In genomic region chr8:8661103-8661758, GRCm38 (mm10) we compare ENCODE assay signal across 8 mouse cellular contexts. TPM values are rescaled to one million over a fixed set of nuclear protein-coding genes. Genes with fewer than 3 reads are reported as not detected.
A peak's percentile ranks its signal among the peaks of the same experiment; 100 is the strongest.
DNase-seq lines count a peak whose midpoint lies in the region; ATAC-seq and TF ChIP-seq lines count a peak whose summit lies in the region.

Gene Efnb2, minus strand, starts transcription at chr8:8661242.

- peak; percentile 33 for TF ChIP-seq POLR2A in ES-Bruce4 (IDR thresholded peaks at IDR 0.05; ENCODE audit: insufficient read depth, low read length)

- peak; percentile 93 for ATAC-seq in forebrain, embryonic 15.5 days (replicated peaks)
- peak; percentile 92 for ATAC-seq in liver, embryonic 16.5 days (ENCODE audit: low read depth)
- peak; percentile 91 for ATAC-seq in neural tube, embryonic 12.5 days (ENCODE audit: low FRiP score, low read depth)
- peak; percentile 94 for ATAC-seq in stomach, postnatal 0 days (ENCODE audit: low FRiP score, low TSS enrichment)

- TF ChIP-seq CTCF in ES-Bruce4 (IDR thresholded peaks at IDR 0.05; ENCODE audit: low read depth, low read length), result no peak
- TF ChIP-seq CTCF in stomach, postnatal 0 days (IDR thresholded peaks at IDR 0.05; ENCODE audit: low read depth), result peak; percentile 56

- intact Hi-C loops in heart, postnatal 14 days (cut with DNase I), result loop anchor here (2.0 to 5.0 kb wide), 5 partner anchors 156 to 511 kb away; no protein-coding TSS in a partner anchor

- H3K4me1 ChIP-seq in ES-Bruce4 (ENCODE audit: control insufficient read depth, insufficient read depth, low read length), result no peaks in the 10 kb centered on the region
- H3K4me1 ChIP-seq in forebrain, embryonic 15.5 days, result peaks cover 8% of the 10 kb centered on the region; the same call in 1 of the 2 replicates
- H3K4me1 ChIP-seq in liver, embryonic 16.5 days (ENCODE audit: control insufficient read depth, low read depth, low read length), result peaks cover 9% of the 10 kb centered on the region
- peaks cover 9% of the 10 kb centered on the region for H3K4me1 ChIP-seq in neural tube, embryonic 12.5 days
- H3K4me1 ChIP-seq in stomach, postnatal 0 days (replicated peaks; ENCODE audit: control insufficient read depth, insufficient read depth), result no peaks in the 10 kb centered on the region

- H3K9ac ChIP-seq in ES-Bruce4 (ENCODE audit: low read depth, poor library complexity, severe bottlenecking), result peak within 1 kb of the TSS; percentile 83
- peak within 1 kb of the TSS; percentile 97 for H3K9ac ChIP-seq in forebrain, embryonic 15.5 days (replicated peaks)
- H3K9ac ChIP-seq in liver, embryonic 16.5 days (ENCODE audit: low read depth, low read length), result peak within 1 kb of the TSS; percentile 53
- H3K9ac ChIP-seq in neural tube, embryonic 12.5 days, result peak within 1 kb of the TSS; percentile 98
- H3K9ac ChIP-seq in stomach, postnatal 0 days (ENCODE audit: low read length), result peak within 1 kb of the TSS; percentile 80

- no peak within 1 kb of the TSS for H3K27ac ChIP-seq in ES-Bruce4 (ENCODE audit: insufficient read depth, low read length)
- H3K27ac ChIP-seq in forebrain, embryonic 15.5 days (replicated peaks), result peak within 1 kb of the TSS; percentile 97
- H3K27ac ChIP-seq in liver, embryonic 16.5 days (ENCODE audit: low read length), result no peak within 1 kb of the TSS; the same call in 1 of the 2 replicates
- H3K27ac ChIP-seq in neural tube, embryonic 12.5 days, result peak within 1 kb of the TSS; percentile 84
- H3K27ac ChIP-seq in stomach, postnatal 0 days (replicated peaks), result peak within 1 kb of the TSS; percentile 82

- H3K4me3 ChIP-seq in ES-Bruce4 (ENCODE audit: low read depth, low read length), result peak within 1 kb of the TSS; percentile 91
- H3K4me3 ChIP-seq in forebrain, embryonic 15.5 days, result peak within 1 kb of the TSS; percentile 96
- peak within 1 kb of the TSS; percentile 70 for H3K4me3 ChIP-seq in liver, embryonic 16.5 days (ENCODE audit: low read depth, low read length)
- H3K4me3 ChIP-seq in neural tube, embryonic 12.5 days, result peak within 1 kb of the TSS; percentile 99
- H3K4me3 ChIP-seq in stomach, postnatal 0 days (ENCODE audit: low read depth, low read length), result peak within 1 kb of the TSS; percentile 88

- no peak for TF ChIP-seq EP300 in ES-Bruce4 (IDR thresholded peaks at IDR 0.05; ENCODE audit: insufficient read depth, low read depth, low read length)
- TF ChIP-seq EP300 in stomach, postnatal 0 days (optimal IDR thresholded peaks at IDR 0.05), result peak; percentile 91

- peak; percentile 73 for DNase-seq in cerebellum, adult 11-12 months
- DNase-seq in heart, postnatal 14 days, result peak; percentile 97 to 98
- DNase-seq in large intestine, adult 2 months (ENCODE audit: low read depth, low spot score), result no peak
- DNase-seq in stomach, postnatal 0 days (ENCODE audit: low spot score), result peak; percentile 96

- peaks cover 2% of the 10 kb centered on the region; the same call in 1 of the 2 replicates for H3K27me3 ChIP-seq in ES-Bruce4 (ENCODE audit: control insufficient read depth, insufficient read depth, low read length, poor library complexity, severe bottlenecking)
- H3K27me3 ChIP-seq in forebrain, embryonic 15.5 days, result no peaks in the 10 kb centered on the region
- peaks cover 34% of the 10 kb centered on the region for H3K27me3 ChIP-seq in liver, embryonic 16.5 days (ENCODE audit: control insufficient read depth, insufficient read depth, low read depth, low read length)
- no peaks in the 10 kb centered on the region for H3K27me3 ChIP-seq in neural tube, embryonic 12.5 days (replicated peaks)
- no peaks in the 10 kb centered on the region for H3K27me3 ChIP-seq in stomach, postnatal 0 days (ENCODE audit: control insufficient read depth, insufficient read depth, low read length)

- under 1% methylated on average over 67 of the region's 70 CpGs for WGBS in forebrain, embryonic 15.5 days
- WGBS in large intestine, adult 2 months, result under 1% methylated on average over 68 of the region's 70 CpGs
- under 1% methylated on average over 70 of the region's 70 CpGs for WGBS in liver, embryonic 16.5 days (ENCODE audit: insufficient replicate concordance)
- under 1% methylated on average over 70 of the region's 70 CpGs for WGBS in neural tube, embryonic 12.5 days
- under 1% methylated on average over 69 of the region's 70 CpGs for WGBS in stomach, postnatal 0 days

- no peaks in the 10 kb centered on the region for H3K9me3 ChIP-seq in ES-Bruce4 (replicated peaks; ENCODE audit: control insufficient read depth, insufficient read depth, low read length, poor library complexity, severe bottlenecking)
- no peaks in the 10 kb centered on the region for H3K9me3 ChIP-seq in forebrain, embryonic 15.5 days
- no peaks in the 10 kb centered on the region for H3K9me3 ChIP-seq in liver, embryonic 16.5 days (replicated peaks; ENCODE audit: control insufficient read depth, low read length)
- H3K9me3 ChIP-seq in neural tube, embryonic 12.5 days, result no peaks in the 10 kb centered on the region
- no peaks in the 10 kb centered on the region for H3K9me3 ChIP-seq in stomach, postnatal 0 days (ENCODE audit: control insufficient read depth, low read length)

- H3K4me2 ChIP-seq in forebrain, embryonic 15.5 days (replicated peaks), result peak within 1 kb of the TSS; percentile 66
- H3K4me2 ChIP-seq in liver, embryonic 16.5 days (ENCODE audit: low read depth, low read length), result peak within 1 kb of the TSS; percentile 92
- H3K4me2 ChIP-seq in neural tube, embryonic 12.5 days (replicated peaks), result peak within 1 kb of the TSS; percentile 84
- H3K4me2 ChIP-seq in stomach, postnatal 0 days (replicated peaks; ENCODE audit: low read depth), result peak within 1 kb of the TSS; percentile 91

- H3K36me3 ChIP-seq in ES-Bruce4 (ENCODE audit: control insufficient read depth, insufficient read depth, low read length, poor library complexity, severe bottlenecking), result peaks cover 11% of the 10 kb centered on the region
- H3K36me3 ChIP-seq in forebrain, embryonic 15.5 days, result peaks cover 6% of the 10 kb centered on the region; the same call in 1 of the 2 replicates
- H3K36me3 ChIP-seq in liver, embryonic 16.5 days (ENCODE audit: control insufficient read depth, insufficient read depth), result 0 out of 2 replicates have a peak, but pooled peaks cover 3% of the 10 kb centered on the region
- 0 out of 2 replicates have a peak, but pooled peaks cover 2% of the 10 kb centered on the region for H3K36me3 ChIP-seq in neural tube, embryonic 12.5 days
- no peaks in the 10 kb centered on the region for H3K36me3 ChIP-seq in stomach, postnatal 0 days (ENCODE audit: control insufficient read depth, insufficient read depth, low read length)

RNA-seq across cellular contexts. Expression of gene Efnb2, which starts in this region (rescaled TPM):
- polyA plus RNA-seq in ES-Bruce4 (2011; ENCODE audit: insufficient read depth, insufficient read length, low read depth, missing spikeins), result 22.8 and 27.0 TPM in 2 replicates
- polyA plus RNA-seq in forebrain, embryonic 15.5 days (2015; fragmentation: Nextera tagmentation; extraction: Ambion mirVana), result 65.3 and 66.4 TPM in 2 replicates
- total RNA-seq in heart, postnatal 14 days (2021), result 10 to 100 TPM; 33.5 to 39.9 TPM
- polyA plus RNA-seq in large intestine, adult 2 months (2012; rRNA removed), result 33.4 and 58.5 TPM in 2 replicates
- 0.54 and 0.67 TPM in 2 replicates for polyA plus RNA-seq in liver, embryonic 16.5 days (2015; fragmentation: Nextera tagmentation; extraction: Ambion mirVana)
- polyA plus RNA-seq in neural tube, embryonic 12.5 days (2016; fragmentation: Nextera tagmentation; extraction: Ambion mirVana), result 45.5 and 50.8 TPM in 2 replicates
- polyA plus RNA-seq in stomach, postnatal 0 days (2015; fragmentation: Nextera tagmentation; extraction: Ambion mirVana), result 7.2 and 7.8 TPM in 2 replicates

Comparison
In these comparisons a context has a peak if more than half of its experiments do, and no peak if none do; other contexts are left out.
1. Peak in ATAC-seq, H3K4me3 ChIP-seq, H3K9ac ChIP-seq and H3K4me2 ChIP-seq in liver, embryonic 16.5 days; RNA of the gene not detected or under 1 TPM.
2. H3K27ac ChIP-seq: peak in forebrain, embryonic 15.5 days (single experiment), neural tube, embryonic 12.5 days (single experiment) and stomach, postnatal 0 days (single experiment); none in ES-Bruce4 (single experiment) and liver, embryonic 16.5 days (single experiment).
3. Peak in every context shown above with its lines, with median percentiles within 50 percentile points of each other: H3K4me3 ChIP-seq, H3K9ac ChIP-seq, ATAC-seq and H3K4me2 ChIP-seq.